Mouse (Mus musculus): Measurements from ENCODE around the gene Rilpl1.

DNA sequence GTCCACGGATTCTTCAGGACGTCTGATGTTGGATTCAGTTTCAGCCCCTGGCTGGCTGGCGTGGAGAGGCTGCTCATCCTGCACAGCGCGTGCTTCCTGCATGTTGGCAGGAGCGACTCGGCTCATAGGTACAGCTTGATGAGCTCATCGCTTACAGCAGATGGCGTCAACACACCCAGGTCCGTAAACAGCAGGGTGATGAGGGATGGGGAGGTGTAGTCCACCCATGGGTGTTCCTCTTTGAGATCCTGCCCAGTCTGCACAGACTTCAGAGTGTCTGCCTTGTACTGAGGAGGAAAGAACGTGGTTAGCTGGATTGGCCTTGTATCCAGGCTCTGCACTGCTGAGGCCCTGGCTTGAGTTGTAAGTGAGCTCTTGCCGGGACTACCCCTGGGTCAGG is 39.9 kb upstream of the Rilpl1 start:
- TF ChIP-seq MAFK (IDR thresholded peaks at IDR 0.05; ENCODE audit: insufficient read depth, low read depth, low read length) (no peak), CHD2 (IDR thresholded peaks at IDR 0.05; ENCODE audit: low read depth, low read length) (no peak), HCFC1 (IDR thresholded peaks at IDR 0.05; ENCODE audit: borderline replicate concordance, insufficient read depth, low read length) (no peak), ZNF384 (IDR thresholded peaks at IDR 0.05; ENCODE audit: low read depth, low read length) (no peak), ZC3H11A (IDR thresholded peaks at IDR 0.05; ENCODE audit: borderline replicate concordance, low read depth, low read length) (no peak)
